Mouse (Mus musculus) lung, embryonic 15.5 days (tissue): Measurements from ENCODE around the gene Slc35e1. TPM values are rescaled to one million over a fixed set of nuclear protein-coding genes. Genes with fewer than 3 reads are reported as not detected.

Experiments used
- ATAC-seq: fragments of 200-750 bp; cut with Nextera tagmentation; 2 replicates; pipeline ENCODE4 v1.8.0; 2017; ENCODE audit warnings: moderate number of reproducible peaks, borderline replicate concordance; ENCODE audit not compliant: low FRiP score, low TSS enrichment; ENCODE audit errors: extremely low read depth
- H3K27ac ChIP-seq: fragments of 300-500 bp; sonication (generic); 2 replicates; pipeline ENCODE4 v1.5.1; 2015; ENCODE audit warnings: moderate library complexity, mild to moderate bottlenecking, inconsistent platforms
- H3K27me3 ChIP-seq: fragments of 300-500 bp; sonication (generic); 2 replicates; pipeline ENCODE4 v1.6.1; 2015; ENCODE audit warnings: inconsistent platforms
- H3K36me3 ChIP-seq: fragments of 300-500 bp; sonication (generic); 2 replicates; pipeline ENCODE4 v1.6.1; 2015; ENCODE audit warnings: inconsistent platforms
- H3K4me1 ChIP-seq: fragments of 300-500 bp; sonication (generic); 2 replicates; pipeline ENCODE4 v1.6.1; 2015; ENCODE audit warnings: inconsistent platforms
- H3K4me2 ChIP-seq: fragments of 300-500 bp; sonication (generic); 2 replicates; pipeline ENCODE4 v1.6.1; 2015; ENCODE audit warnings: inconsistent platforms, mild to moderate bottlenecking, moderate library complexity
- H3K4me3 ChIP-seq: fragments of 300-500 bp; sonication (generic); 2 replicates; pipeline ENCODE4 v1.5.1; 2015; ENCODE audit warnings: mild to moderate bottlenecking, inconsistent platforms
- H3K9ac ChIP-seq: fragments of 300-500 bp; sonication (generic); 2 replicates; pipeline ENCODE4 v1.6.1; 2015; ENCODE audit warnings: inconsistent platforms
- H3K9me3 ChIP-seq: fragments of 300-500 bp; sonication (generic); 2 replicates; pipeline ENCODE4 v1.6.1; 2016; ENCODE audit warnings: inconsistent platforms
- WGBS: fragments of 180-500 bp; shearing (Covaris S2); methylation state at CpG from one replicate; pipeline ENCODE4 v1.1.7; 2015; 5-methylcytosine and 5-hydroxymethylcytosine counted together
- microRNA-seq: library from miRNA; unstranded; fragments of <30 nt; microRNA quantifications from one replicate; pipeline ENCODE4, GENCODE M21; 2016
- polyA plus RNA-seq: library from polyadenylated mRNA; unstranded; fragments of >200 nt; fragmentation: Nextera tagmentation; extraction: Ambion mirVana; gene quantifications from 2 replicates; pipeline ENCODE4 v1.2.1, GENCODE M21; 2015

Slc35e1 gene
- polyA plus RNA-seq, 1 experiment from 2014 or later: 24.6 TPM

GRCm38 (mm10) chr8:72443338-72443993 lies 48.9 kb downstream of the Slc35e1 start, which contains the start of the genes Calr3 and 1700030K09Rik:
Gene Calr3 (minus strand): TSS chr8:72443870.
Gene 1700030K09Rik (plus strand): TSS chr8:72443880.
- peak; percentile 99 for ATAC-seq
- H3K9ac ChIP-seq: peak within 1 kb of the TSS; percentile 68
- WGBS: 3% methylated on average over 34 of the region's 34 CpGs
- H3K36me3 ChIP-seq: 0 out of 2 replicates have a peak, but pooled peaks cover 4% of the 10 kb centered on the region
- peaks cover 7% of the 10 kb centered on the region for H3K4me1 ChIP-seq
- H3K9me3 ChIP-seq: no peaks in the 10 kb centered on the region
- peak within 1 kb of the TSS; percentile 51 for H3K4me3 ChIP-seq
- H3K27me3 ChIP-seq: no peaks in the 10 kb centered on the region
- no peak within 1 kb of the TSS for H3K27ac ChIP-seq
- H3K4me2 ChIP-seq: peak within 1 kb of the TSS; percentile 89

- 72% methylated on average over 8 of the region's 8 CpGs for WGBS
- H3K4me3 ChIP-seq: no peak overlapping the region
- no peak for ATAC-seq
Measured at GRCm38 (mm10) chr8:72438248-72439015, 54.0 kb downstream of the Slc35e1 start.

DNA sequence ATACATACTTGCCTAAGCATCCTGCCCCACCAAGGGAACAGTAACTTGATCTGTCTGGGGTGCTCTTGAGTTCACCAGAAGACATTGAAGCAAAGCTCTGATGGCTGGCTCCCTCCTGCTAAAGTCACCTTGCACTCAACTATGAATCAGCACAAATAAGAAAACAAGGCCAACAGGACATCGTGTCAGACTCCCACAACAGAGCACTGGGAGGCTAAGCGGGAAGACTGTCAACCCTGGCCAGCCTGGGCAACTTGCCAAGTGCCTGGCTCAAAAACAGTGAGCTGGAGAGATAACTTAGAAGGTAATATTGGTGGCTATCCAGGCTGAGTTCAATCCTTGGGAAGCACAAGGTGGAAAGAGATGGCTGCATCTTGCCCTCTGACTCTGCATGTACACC lies 57.5 kb downstream of the Slc35e1 start:
- 17% methylated on average over 2 of the region's 2 CpGs for WGBS
- Histone ChIP-seq H3K9ac (no peak overlapping the region), H3K36me3 (no peaks in the 10 kb centered on the region), H3K4me2 (no peak overlapping the region), H3K4me3 (no peak overlapping the region), H3K4me1 (no peaks in the 10 kb centered on the region), H3K9me3 (no peaks in the 10 kb centered on the region), H3K27me3 (no peaks in the 10 kb centered on the region), H3K27ac (no peak overlapping the region)
- no peak for ATAC-seq

More at GRCm38 (mm10) chr8:72438248-72439015, 54.0 kb downstream of the Slc35e1 start:
- H3K27me3 ChIP-seq: no peaks in the 10 kb centered on the region
- H3K9ac ChIP-seq: no peak overlapping the region
- no peak overlapping the region for H3K27ac ChIP-seq
- no peaks in the 10 kb centered on the region for H3K9me3 ChIP-seq
- no peak overlapping the region for H3K4me2 ChIP-seq
- no peaks in the 10 kb centered on the region for H3K36me3 ChIP-seq
- peaks cover 4% of the 10 kb centered on the region; the same call in 1 of the 2 replicates for H3K4me1 ChIP-seq

Small RNA genes lying within 50 kb of the gene (microRNA-seq; reads per million reads assigned to microRNA genes)
- gene Gm28019 (not detected), gene Mir7068 (2.0 reads per million, percentile 5 among the genes with 10 or more reads in this experiment)

Other genes with a start within 250 kb of the Slc35e1 start
- 33.1 and 33.8 TPM in 2 replicates for gene Gm10282, start 187.4 kb downstream of the Slc35e1 start, polyA plus RNA-seq
- gene Klf2, start 173.6 kb downstream of the Slc35e1 start, polyA plus RNA-seq: 13.3 and 14.0 TPM in 2 replicates
- gene Eps15l1, start 71.2 kb downstream of the Slc35e1 start, polyA plus RNA-seq: 50.6 and 55.6 TPM in 2 replicates
- 2.0 and 2.1 TPM in 2 replicates for gene Calr3, start 48.7 kb downstream of the Slc35e1 start, polyA plus RNA-seq
- gene 1700030K09Rik, start 48.7 kb downstream of the Slc35e1 start, polyA plus RNA-seq: 15.6 and 16.9 TPM in 2 replicates
- 45.6 and 52.3 TPM in 2 replicates for gene Cherp, start 17.4 kb downstream of the Slc35e1 start, polyA plus RNA-seq
- 17.2 TPM in 2 replicates for gene Med26, start 55.7 kb upstream of the Slc35e1 start, polyA plus RNA-seq
- gene Smim7, start 78.5 kb upstream of the Slc35e1 start, polyA plus RNA-seq: 117 and 118 TPM in 2 replicates
- 18.3 and 20.7 TPM in 2 replicates for gene Tmem38a, start 79.4 kb upstream of the Slc35e1 start, polyA plus RNA-seq
- 0.17 and 0.21 TPM in 2 replicates for gene Nwd1, start 154.1 kb upstream of the Slc35e1 start, polyA plus RNA-seq
- 162 and 164 TPM in 2 replicates for gene Sin3b, start 230.7 kb upstream of the Slc35e1 start, polyA plus RNA-seq